Mouse (Mus musculus): ENCODE results near the gene Tnrc6b.
"Not testable (repeated sequence)": the region's sequence is repeated elsewhere in the genome, so short reads cannot be mapped to it uniquely, and the experiment has no call there.

Tnrc6b gene

GRCm38 (mm10) chr15:80850004-80850403 is 138.9 kb downstream of the Tnrc6b start:
- DNase-seq (ENCODE audit: low spot score in 2 of 2) = no peak

GRCm38 (mm10) chr15:80850682-80851475 is 139.8 kb downstream of the Tnrc6b start:
- no peak for DNase-seq (ENCODE audit: low spot score in 2 of 2)

- DNase-seq (ENCODE audit: low spot score in 2 of 2) = no peak
Measured at GRCm38 (mm10) chr15:80852122-80852521, 141.0 kb downstream of the Tnrc6b start.

GRCm38 (mm10) chr15:80852527-80852926 is 141.4 kb downstream of the Tnrc6b start:
- DNase-seq (ENCODE audit: low spot score in 2 of 2) = not testable (repeated sequence)

GRCm38 (mm10) chr15:80859366-80859765 is 148.3 kb downstream of the Tnrc6b start:
- DNase-seq (ENCODE audit: low spot score in 2 of 2) = no peak

GRCm38 (mm10) chr15:80861302-80861701 is 150.2 kb downstream of the Tnrc6b start:
- no peak for DNase-seq (ENCODE audit: low spot score in 2 of 2)

- no peak for DNase-seq (ENCODE audit: low spot score in 2 of 2)
Measured at GRCm38 (mm10) chr15:80862027-80862426, 150.9 kb downstream of the Tnrc6b start.

GRCm38 (mm10) chr15:80868603-80869002 is 157.5 kb downstream of the Tnrc6b start:
- not testable (repeated sequence) for DNase-seq (ENCODE audit: low spot score in 2 of 2)

GRCm38 (mm10) chr15:80874726-80875125 is 163.6 kb downstream of the Tnrc6b start:
- peak in 1 of 2 experiments; percentile 42 for DNase-seq (ENCODE audit: low spot score in 2 of 2)

- DNase-seq (ENCODE audit: low spot score in 2 of 2) = peak in 1 of 2 experiments; percentile 61
Measured at GRCm38 (mm10) chr15:80876231-80876630, 165.1 kb downstream of the Tnrc6b start.

- no peak for DNase-seq (ENCODE audit: low spot score in 2 of 2)
Measured at GRCm38 (mm10) chr15:80884095-80884494, 173.0 kb downstream of the Tnrc6b start.

- DNase-seq (ENCODE audit: low spot score in 2 of 2) = no peak
Measured at GRCm38 (mm10) chr15:80886361-80887156, 175.4 kb downstream of the Tnrc6b start.

- DNase-seq (ENCODE audit: low spot score in 2 of 2) = no peak
Measured at GRCm38 (mm10) chr15:80892341-80892740, 181.2 kb downstream of the Tnrc6b start.

- peak in 1 of 2 experiments; percentile 39 for DNase-seq (ENCODE audit: low spot score in 2 of 2)
Measured at GRCm38 (mm10) chr15:80896741-80897140, 185.6 kb downstream of the Tnrc6b start.

- DNase-seq (ENCODE audit: low spot score in 2 of 2) = no peak
Measured at GRCm38 (mm10) chr15:80897911-80898310, 186.8 kb downstream of the Tnrc6b start.

- DNase-seq (ENCODE audit: low spot score in 2 of 2) = no peak
Measured at GRCm38 (mm10) chr15:80899806-80900205, 188.7 kb downstream of the Tnrc6b start.

GRCm38 (mm10) chr15:80901806-80902513 is 190.8 kb downstream of the Tnrc6b start:
- DNase-seq (ENCODE audit: low spot score in 2 of 2) = no peak

GRCm38 (mm10) chr15:80904776-80905175 is 193.7 kb downstream of the Tnrc6b start:
- not testable (repeated sequence) for DNase-seq (ENCODE audit: low spot score in 2 of 2)

- no peak for DNase-seq (ENCODE audit: low spot score in 2 of 2)
Measured at GRCm38 (mm10) chr15:80910183-80910582, 199.1 kb downstream of the Tnrc6b start.

GRCm38 (mm10) chr15:80910790-80911531 is 199.8 kb downstream of the Tnrc6b start:
- DNase-seq (ENCODE audit: low spot score in 2 of 2) = no peak

GRCm38 (mm10) chr15:80912175-80912574 is 201.1 kb downstream of the Tnrc6b start:
- DNase-seq (ENCODE audit: low spot score in 2 of 2) = no peak
